ENCODE assay signal across 8 mouse cellular contexts in genomic region chr1:87879494-87880325, GRCm38 (mm10). TPM values are rescaled to one million over a fixed set of nuclear protein-coding genes. Genes with fewer than 3 reads are reported as not detected.
DNase-seq lines count a peak whose midpoint lies in the region; ATAC-seq lines count a peak whose summit lies in the region.

No protein-coding gene starts in this region.

- H3K4me3 ChIP-seq in hindbrain, embryonic 13.5 days: no peak overlapping the region
- H3K4me3 ChIP-seq in hindbrain, embryonic 12.5 days: no peak overlapping the region
- H3K4me3 ChIP-seq in intestine, embryonic 15.5 days (replicated peaks): no peak overlapping the region

- 0 out of 2 replicates have a peak, but pooled peaks have one; percentile 46 for ATAC-seq in hindbrain, embryonic 13.5 days (ENCODE audit: low FRiP score)
- no peak for ATAC-seq in hindbrain, embryonic 12.5 days (ENCODE audit: low FRiP score)
- ATAC-seq in cerebellum, adult (ENCODE audit: insufficient number of reproducible peaks, low FRiP score, low TSS enrichment): peak; percentile 76
- peak; percentile 81 for ATAC-seq in intestine, embryonic 15.5 days
- ATAC-seq in megakaryocyte-erythroid progenitor cell, adult 5-6 weeks (replicated peaks; ENCODE audit: low FRiP score, low TSS enrichment, poor library complexity, severe bottlenecking): no peak

- DNase-seq in gastrocnemius, adult 18-20 months (ENCODE audit: low spot score): peak; percentile 92
- peak; percentile 54 to 55 for DNase-seq in left cerebral cortex, adult 8-10 months (ENCODE audit: low spot score in 2 of 2)
- DNase-seq in ovary, adult 18-20 months (ENCODE audit: low spot score): peak; percentile 62

- peak overlapping the region; percentile 36; the same call in 1 of the 2 replicates for H3K27ac ChIP-seq in hindbrain, embryonic 13.5 days
- H3K27ac ChIP-seq in hindbrain, embryonic 12.5 days: no peak overlapping the region; the same call in 1 of the 2 replicates
- peak overlapping the region; percentile 66 for H3K27ac ChIP-seq in intestine, embryonic 15.5 days

- peaks cover 9% of the 10 kb centered on the region for H3K36me3 ChIP-seq in hindbrain, embryonic 13.5 days
- 0 out of 2 replicates have a peak, but pooled peaks cover 9% of the 10 kb centered on the region for H3K36me3 ChIP-seq in hindbrain, embryonic 12.5 days
- peaks cover 7% of the 10 kb centered on the region; the same call in 1 of the 2 replicates for H3K36me3 ChIP-seq in intestine, embryonic 15.5 days

- 61% methylated on average over 3 of the region's 3 CpGs for WGBS in hindbrain, embryonic 13.5 days
- 72% methylated on average over 3 of the region's 3 CpGs for WGBS in hindbrain, embryonic 12.5 days
- 27% methylated on average over 3 of the region's 3 CpGs for WGBS in intestine, embryonic 15.5 days

- H3K9me3 ChIP-seq in hindbrain, embryonic 13.5 days: no peaks in the 10 kb centered on the region
- H3K9me3 ChIP-seq in hindbrain, embryonic 12.5 days (replicated peaks): no peaks in the 10 kb centered on the region
- no peaks in the 10 kb centered on the region for H3K9me3 ChIP-seq in intestine, embryonic 15.5 days

- H3K4me2 ChIP-seq in hindbrain, embryonic 13.5 days: no peak overlapping the region
- no peak overlapping the region for H3K4me2 ChIP-seq in hindbrain, embryonic 12.5 days (replicated peaks)
- no peak overlapping the region for H3K4me2 ChIP-seq in intestine, embryonic 15.5 days (replicated peaks)

- H3K27me3 ChIP-seq in hindbrain, embryonic 13.5 days: no peaks in the 10 kb centered on the region
- no peaks in the 10 kb centered on the region for H3K27me3 ChIP-seq in hindbrain, embryonic 12.5 days
- no peaks in the 10 kb centered on the region for H3K27me3 ChIP-seq in intestine, embryonic 15.5 days (replicated peaks)

- peaks cover 15% of the 10 kb centered on the region for H3K4me1 ChIP-seq in hindbrain, embryonic 13.5 days (replicated peaks)
- H3K4me1 ChIP-seq in hindbrain, embryonic 12.5 days: peaks cover 12% of the 10 kb centered on the region; the same call in 1 of the 2 replicates
- H3K4me1 ChIP-seq in intestine, embryonic 15.5 days (replicated peaks): peaks cover 26% of the 10 kb centered on the region

- no peak overlapping the region for H3K9ac ChIP-seq in hindbrain, embryonic 13.5 days
- H3K9ac ChIP-seq in hindbrain, embryonic 12.5 days: no peak overlapping the region
- no peak overlapping the region for H3K9ac ChIP-seq in intestine, embryonic 15.5 days

RNA-seq across cellular contexts. Expression of gene Dgkd, which starts 26.6 kb away (rescaled TPM):
- 42.7 and 44.7 TPM in 2 replicates for polyA plus RNA-seq in hindbrain, embryonic 13.5 days (2015; fragmentation: Nextera tagmentation; extraction: Ambion mirVana)
- 37.0 and 39.1 TPM in 2 replicates for polyA plus RNA-seq in hindbrain, embryonic 12.5 days (2016; fragmentation: Nextera tagmentation; extraction: Ambion mirVana)
- 10 to 100 TPM; 27.8 to 29.2 TPM for total RNA-seq in gastrocnemius, adult 18-20 months (2021)
- 28.2 and 31.8 TPM in 2 replicates for polyA plus RNA-seq in intestine, embryonic 15.5 days (2015; fragmentation: Nextera tagmentation; extraction: Ambion mirVana)
- total RNA-seq in left cerebral cortex, adult 8-10 months (2022): 10 to 100 TPM; 83.1 to 97.4 (median 89.4) TPM
- total RNA-seq in megakaryocyte-erythroid progenitor cell, adult 5-6 weeks (2014; fragmentation: Nextera tagmentation): 35.7 and 42.1 TPM in 2 replicates
- 17.5 and 26.8 TPM in 2 replicates for total RNA-seq in megakaryocyte-erythroid progenitor cell, adult 5-6 weeks (2017)

Comparison
In these comparisons a context has a peak if more than half of its experiments do, and no peak if none do; other contexts are left out.
1. ATAC-seq: peak in hindbrain, embryonic 13.5 days (single experiment), cerebellum, adult (single experiment) and intestine, embryonic 15.5 days (single experiment); none in hindbrain, embryonic 12.5 days (single experiment) and megakaryocyte-erythroid progenitor cell, adult 5-6 weeks (single experiment).
2. Peak in every context shown above with its lines, with median percentiles within 50 percentile points of each other: DNase-seq.